Mouse (Mus musculus) right cerebral cortex, postnatal 10 days (tissue): ENCODE measurements around the gene Gm28434.

ENCODE experiments used
- DNase-seq, 2 experiments: peaks; one replicate each; pipeline ENCODE4 v3.0.0; 2021; ENCODE audit warnings: low spot score in 2 of 2

Gene Gm28434

DNA sequence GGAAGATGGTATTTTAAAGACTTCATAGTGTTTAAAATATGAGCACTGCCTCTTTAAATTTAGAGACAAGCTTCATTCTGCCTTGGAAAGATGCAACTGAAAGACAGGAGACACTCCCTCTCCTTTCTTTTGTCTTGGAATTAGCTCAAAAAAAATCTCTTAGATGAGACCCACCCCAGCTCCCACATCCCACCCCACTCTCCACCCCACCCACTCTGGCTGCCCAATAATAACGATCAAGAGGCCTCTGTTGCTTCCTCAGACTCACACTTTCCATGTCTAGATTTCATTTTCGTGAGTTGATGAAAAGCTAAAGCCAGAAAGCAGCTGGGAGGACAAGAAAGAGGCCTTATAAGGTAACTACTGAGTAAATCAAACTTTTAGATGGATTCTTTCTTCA lies at the start of gene Gm28434, which contains the start of gene 2310003L06Rik:
Gene Gm28434, plus strand, starts transcription at position 317 of the 400 bp plus-strand sequence.
Gene 2310003L06Rik, plus strand, starts transcription at position 259 of the 400 bp plus-strand sequence.
- no peak for DNase-seq

DNA sequence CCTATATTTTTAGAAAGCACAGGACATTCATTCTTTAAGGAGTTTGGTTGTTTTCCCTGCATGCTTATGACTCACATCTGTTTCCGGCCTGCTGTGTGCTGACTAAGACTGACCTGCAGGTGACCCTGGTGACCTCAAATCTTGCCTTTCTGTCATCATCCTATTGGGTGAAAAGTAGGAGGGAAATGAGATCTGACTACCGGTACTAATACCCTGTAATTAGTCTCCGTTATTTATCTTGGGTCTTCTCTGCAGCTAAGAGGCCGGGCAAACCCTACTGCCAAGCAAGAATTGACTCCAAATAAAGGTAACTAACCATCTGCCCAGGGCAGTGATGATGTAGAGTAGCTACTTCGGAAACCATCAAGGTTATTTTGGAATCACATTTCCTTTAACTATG lies 43.9 kb upstream of the Gm28434 start, which contains the start of gene Csn3:
Gene Csn3, plus strand, starts transcription at position 208 of the 400 bp plus-strand sequence.
- no peak for DNase-seq

GRCm38 (mm10) chr5:87931603-87932002 lies 37.7 kb upstream of the Gm28434 start:
- DNase-seq: no peak

DNA sequence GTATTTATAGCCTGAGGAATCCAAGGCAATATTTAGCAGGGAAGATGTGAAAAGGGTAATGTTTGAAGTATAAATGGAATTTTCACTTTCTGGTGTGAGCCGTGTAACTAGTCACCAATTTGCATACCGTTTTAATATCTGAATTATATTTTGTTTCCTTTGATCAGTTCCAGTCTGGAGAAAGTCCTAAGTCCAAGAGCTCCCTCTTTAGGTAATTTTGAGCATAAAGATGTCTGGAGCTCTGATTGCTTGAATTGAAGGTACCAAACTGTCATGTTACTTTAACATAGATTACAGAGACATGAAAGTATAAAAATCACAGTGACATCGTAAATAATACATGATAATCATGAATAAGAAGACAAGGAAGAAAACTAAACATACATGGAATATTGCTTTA lies 28.6 kb upstream of the Gm28434 start:
- DNase-seq: no peak

- DNase-seq: no peak
Measured at GRCm38 (mm10) chr5:87942515-87942914, 26.8 kb upstream of the Gm28434 start.

- DNase-seq: no peak
Measured at GRCm38 (mm10) chr5:87951836-87952235, 17.5 kb upstream of the Gm28434 start.

DNA sequence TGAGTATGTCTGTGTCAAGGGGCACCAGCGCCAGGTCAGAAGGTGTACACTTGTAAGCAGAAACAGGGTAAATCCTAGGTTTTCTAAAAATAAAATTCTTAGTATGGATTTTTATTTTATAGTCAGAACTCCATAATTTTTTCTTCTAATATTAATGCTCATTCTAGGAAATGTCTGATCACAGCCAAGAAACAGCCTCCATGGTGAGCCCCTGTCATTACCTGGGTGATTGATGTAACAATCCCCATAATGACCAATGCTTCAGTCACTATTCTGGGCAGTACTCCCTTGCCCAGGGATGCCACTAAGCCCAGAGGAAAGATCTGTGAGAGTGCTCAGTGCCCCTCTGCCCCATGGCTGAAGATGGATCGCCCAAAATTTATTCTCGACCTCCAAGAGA lies 9.8 kb downstream of the Gm28434 start, which contains the start of gene Cabs1:
Gene Cabs1, plus strand, starts transcription at position 301 of the 400 bp plus-strand sequence.
- no peak for DNase-seq

DNA sequence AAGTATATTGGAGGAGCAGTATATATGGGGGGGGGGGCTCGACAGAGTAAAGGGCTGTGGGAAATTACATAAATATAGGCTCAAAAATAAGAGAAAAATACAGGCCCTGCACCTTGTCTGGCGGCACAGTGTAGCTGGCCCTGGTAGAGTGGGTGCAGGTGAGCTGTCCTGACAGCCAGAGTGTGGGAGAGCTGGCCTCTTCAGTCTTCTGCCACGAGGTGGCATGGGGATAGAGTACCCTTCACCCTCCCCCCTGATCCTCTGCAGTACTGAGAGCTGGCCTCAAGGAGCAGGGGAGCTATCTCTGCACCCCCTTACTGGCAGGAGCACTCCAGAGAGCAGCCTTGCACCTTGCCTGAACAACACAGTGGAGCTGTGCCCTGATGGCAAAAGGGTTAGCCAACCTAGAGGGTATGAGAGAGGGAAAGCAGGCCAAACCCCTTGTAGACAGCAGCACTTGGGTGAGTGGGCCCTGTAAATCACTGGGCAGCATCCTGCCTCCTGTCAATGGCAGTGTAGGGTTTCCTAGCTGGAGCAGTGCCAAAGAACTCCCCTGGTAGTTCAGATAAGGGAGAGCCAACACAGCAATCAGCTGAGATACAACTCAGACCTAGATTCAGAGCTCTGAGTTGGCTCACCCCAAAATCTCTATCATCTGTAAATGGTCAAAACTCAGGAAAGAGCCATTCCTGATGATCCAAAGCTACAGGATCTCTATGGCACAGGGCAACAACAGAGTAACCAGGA lies 13.3 kb downstream of the Gm28434 start:
- no peak for DNase-seq

GRCm38 (mm10) chr5:88002249-88002648 lies 32.9 kb downstream of the Gm28434 start, which contains the start of gene Smr3a:
Smr3a (plus strand) TSS chr5:88002549.
- DNase-seq: no peak

- DNase-seq: no peak
Measured at GRCm38 (mm10) chr5:88005241-88005640, 35.9 kb downstream of the Gm28434 start.
